Mouse (Mus musculus): ENCODE results near the gene Nlk.
A peak's percentile ranks its signal among the peaks of the same experiment; 100 is the strongest.
"Not testable (repeated sequence)": the region's sequence is repeated elsewhere in the genome, so short reads cannot be mapped to it uniquely, and the experiment has no call there.

GRCm38 (mm10) chr11:78648405-78648804 is 48.8 kb downstream of the Nlk start:
- not testable (repeated sequence) for TF ChIP-seq POLR2A (IDR thresholded peaks at IDR 0.05; ENCODE audit: low read depth, low read length); MAX (IDR thresholded peaks at IDR 0.05; ENCODE audit: low read length); NELFE (IDR thresholded peaks at IDR 0.05; ENCODE audit: low read depth, low read length); MAFK (IDR thresholded peaks at IDR 0.05; ENCODE audit: insufficient replicate concordance, low read length); SIN3A (IDR thresholded peaks at IDR 0.05; ENCODE audit: low read length); CTCF (conservative IDR thresholded peaks at IDR 0.05 in 1 of 2, IDR thresholded peaks at IDR 0.05 in 1 of 2; ENCODE audit: low read depth in 2 of 2, low read length in 2 of 2); NRF1 (IDR thresholded peaks at IDR 0.05; ENCODE audit: low read depth, low read length); ELF1 (IDR thresholded peaks at IDR 0.05; ENCODE audit: low read depth, low read length); GABPA (IDR thresholded peaks at IDR 0.05; ENCODE audit: insufficient replicate concordance, low read depth, low read length); USF1 (IDR thresholded peaks at IDR 0.05; ENCODE audit: low read depth, low read length)
- TF ChIP-seq JUN (IDR thresholded peaks at IDR 0.05; ENCODE audit: insufficient read depth, low read depth, low read length) (peak; percentile 98), ETS1 (conservative IDR thresholded peaks at IDR 0.05; ENCODE audit: low read depth, low read length) (peak; percentile 96), E2F4 (IDR thresholded peaks at IDR 0.05; ENCODE audit: insufficient replicate concordance, low read depth, low read length) (0 out of 2 replicates have a peak, but pooled peaks have one; percentile 58), EP300 (IDR thresholded peaks at IDR 0.05; ENCODE audit: low read length) (peak; percentile 94)
